In genomic region chr7:109781470-109782203, GRCm38 (mm10) we compare ENCODE assay signal across 8 mouse cellular contexts. TPM values are rescaled to one million over a fixed set of nuclear protein-coding genes. Genes with fewer than 3 reads are reported as not detected.
DNase-seq lines count a peak whose midpoint lies in the region; ATAC-seq and TF ChIP-seq lines count a peak whose summit lies in the region.

Nrip3 (minus strand) TSS chr7:109782025.

- TF ChIP-seq CTCF in kidney, postnatal 0 days (IDR thresholded peaks at IDR 0.05; ENCODE audit: low read depth) = no peak

- peak within 1 kb of the TSS; percentile 46 to 53 for H3K4me3 ChIP-seq in heart, embryonic 14.5 days (ENCODE audit: control insufficient read depth in 1 of 2, insufficient read depth in 1 of 2, low read depth in 1 of 2, low read length in 2 of 2)
- peak within 1 kb of the TSS; percentile 45 for H3K4me3 ChIP-seq in kidney, postnatal 0 days (replicated peaks; ENCODE audit: low read depth, low read length)
- H3K4me3 ChIP-seq in liver, embryonic 11.5 days (ENCODE audit: low read depth, low read length) = peak within 1 kb of the TSS; percentile 56

- H3K36me3 ChIP-seq in heart, embryonic 14.5 days (ENCODE audit: control insufficient read depth, insufficient read depth, low read length) = no peaks in the 10 kb centered on the region
- no peaks in the 10 kb centered on the region for H3K36me3 ChIP-seq in kidney, postnatal 0 days (ENCODE audit: insufficient read depth, low read length)
- no peaks in the 10 kb centered on the region for H3K36me3 ChIP-seq in liver, embryonic 11.5 days (ENCODE audit: control insufficient read depth, insufficient read depth, low read length)

- peaks cover 54% of the 10 kb centered on the region for H3K27me3 ChIP-seq in heart, embryonic 14.5 days (ENCODE audit: control insufficient read depth, insufficient read depth, low read length)
- H3K27me3 ChIP-seq in kidney, postnatal 0 days (ENCODE audit: insufficient read depth, low read length) = peaks cover 24% of the 10 kb centered on the region
- H3K27me3 ChIP-seq in liver, embryonic 11.5 days (replicated peaks; ENCODE audit: control insufficient read depth, insufficient read depth, low read length) = peaks cover 46% of the 10 kb centered on the region

- peak; percentile 88 for ATAC-seq in erythroid progenitor cell, adult 5-6 weeks (replicated peaks; ENCODE audit: low FRiP score, poor library complexity, severe bottlenecking)
- peak; percentile 77 for ATAC-seq in heart, embryonic 14.5 days (ENCODE audit: insufficient number of reproducible peaks, insufficient read depth, low FRiP score, low read depth)
- ATAC-seq in kidney, postnatal 0 days (replicated peaks; ENCODE audit: low FRiP score, low read depth) = peak; percentile 78
- ATAC-seq in liver, embryonic 11.5 days (replicated peaks; ENCODE audit: low FRiP score) = peak; percentile 89

- peak within 1 kb of the TSS; percentile 63 for H3K9ac ChIP-seq in heart, embryonic 14.5 days (ENCODE audit: low read length)
- H3K9ac ChIP-seq in kidney, postnatal 0 days (ENCODE audit: low read depth, low read length) = peak within 1 kb of the TSS; percentile 40; the same call in 1 of the 2 replicates
- H3K9ac ChIP-seq in liver, embryonic 11.5 days (ENCODE audit: low read depth, low read length) = peak within 1 kb of the TSS; percentile 26

- no peak within 1 kb of the TSS for H3K27ac ChIP-seq in heart, embryonic 14.5 days (replicated peaks in 1 of 2; ENCODE audit: control insufficient read depth in 1 of 2, insufficient read depth in 1 of 2, low read depth in 2 of 2, low read length in 2 of 2)
- no peak within 1 kb of the TSS for H3K27ac ChIP-seq in kidney, postnatal 0 days
- no peak within 1 kb of the TSS for H3K27ac ChIP-seq in liver, embryonic 11.5 days (ENCODE audit: low read depth, low read length)

- peak within 1 kb of the TSS; percentile 97 for H3K4me2 ChIP-seq in heart, embryonic 14.5 days (ENCODE audit: low read length)
- H3K4me2 ChIP-seq in kidney, postnatal 0 days (ENCODE audit: low read length) = peak within 1 kb of the TSS; percentile 91
- H3K4me2 ChIP-seq in liver, embryonic 11.5 days = peak within 1 kb of the TSS; percentile 97

- 3% methylated on average over 49 of the region's 52 CpGs for WGBS in heart, embryonic 14.5 days
- WGBS in kidney, postnatal 0 days = 2% methylated on average over 52 of the region's 52 CpGs
- 4% methylated on average over 52 of the region's 52 CpGs for WGBS in liver, embryonic 11.5 days

- H3K9me3 ChIP-seq in heart, embryonic 14.5 days (ENCODE audit: control insufficient read depth, low read length) = no peaks in the 10 kb centered on the region
- H3K9me3 ChIP-seq in kidney, postnatal 0 days (replicated peaks; ENCODE audit: low read length) = no peaks in the 10 kb centered on the region
- H3K9me3 ChIP-seq in liver, embryonic 11.5 days (ENCODE audit: control insufficient read depth, low read length) = no peaks in the 10 kb centered on the region

- peak; percentile 22 to 42 for DNase-seq in CD8-positive naive resting alpha-beta T cell, adult 2 months (ENCODE audit: low read depth in 2 of 2, low spot score in 2 of 2)
- DNase-seq in c-Kit-negative CD71-positive TER-119-positive erythroid progenitor cells, embryonic 14.5 days (ENCODE audit: low read depth, low spot score) = peak; percentile 61
- DNase-seq in kidney, postnatal 0 days (ENCODE audit: low spot score) = peak; percentile 85
- peak; percentile 83 for DNase-seq in liver, embryonic 11.5 days (ENCODE audit: low spot score)
- DNase-seq in natural killer cell, adult 2 months (ENCODE audit: low spot score in 2 of 2) = peak; percentile 9 to 51
- DNase-seq in telencephalon, adult 2 months (ENCODE audit: low read depth, low spot score) = peak; percentile 42

- H3K4me1 ChIP-seq in heart, embryonic 14.5 days (ENCODE audit: control insufficient read depth in 2 of 2, insufficient read depth in 2 of 2, low read length in 2 of 2) = peaks cover 6 to 11% of the 10 kb centered on the region in 2 experiments; a peak in 2 of 4 replicates
- H3K4me1 ChIP-seq in kidney, postnatal 0 days (replicated peaks; ENCODE audit: insufficient read depth, low read length) = no peaks in the 10 kb centered on the region; the same call in 1 of the 2 replicates
- peaks cover 7% of the 10 kb centered on the region for H3K4me1 ChIP-seq in liver, embryonic 11.5 days (replicated peaks; ENCODE audit: control insufficient read depth, insufficient read depth, low read length)

RNA-seq across cellular contexts. Expression of gene Nrip3, which starts in this region (rescaled TPM):
- 18.9 and 22.0 TPM in 2 replicates for total RNA-seq in erythroid progenitor cell, adult 5-6 weeks (2015; ENCODE audit: low replicate concordance)
- total RNA-seq in erythroid progenitor cell, adult 5-6 weeks (2017; ENCODE audit: low replicate concordance) = 25.0 and 38.0 TPM in 2 replicates
- polyA plus RNA-seq in heart, embryonic 14.5 days (2014; fragmentation: Nextera tagmentation; extraction: Ambion mirVana) = 0.50 and 0.82 TPM in 2 replicates
- 0.74 and 1.6 TPM in 2 replicates for polyA plus RNA-seq in kidney, postnatal 0 days (2015; fragmentation: Nextera tagmentation; extraction: Ambion mirVana)
- 0.30 and 0.52 TPM in 2 replicates for polyA plus RNA-seq in liver, embryonic 11.5 days (2014; fragmentation: Nextera tagmentation; extraction: Ambion mirVana)

Comparison
In these comparisons a context has a peak if more than half of its experiments do, and no peak if none do; other contexts are left out.
1. Peak in ATAC-seq, H3K4me3 ChIP-seq, H3K9ac ChIP-seq and H3K4me2 ChIP-seq in heart, embryonic 14.5 days; RNA of the gene not detected or under 1 TPM.
2. Peak in DNase-seq, ATAC-seq, H3K4me3 ChIP-seq, H3K9ac ChIP-seq and H3K4me2 ChIP-seq in liver, embryonic 11.5 days; RNA of the gene not detected or under 1 TPM.
3. DNase-seq: peak in every context shown above with its lines; median percentile 85 in kidney, postnatal 0 days; 83 in liver, embryonic 11.5 days; 61 in c-Kit-negative CD71-positive TER-119-positive erythroid progenitor cells, embryonic 14.5 days; 42 in telencephalon, adult 2 months; 32 in CD8-positive naive resting alpha-beta T cell, adult 2 months; 30 in natural killer cell, adult 2 months.